9 mouse cellular contexts compared by ENCODE assay signal in the genomic region with DNA sequence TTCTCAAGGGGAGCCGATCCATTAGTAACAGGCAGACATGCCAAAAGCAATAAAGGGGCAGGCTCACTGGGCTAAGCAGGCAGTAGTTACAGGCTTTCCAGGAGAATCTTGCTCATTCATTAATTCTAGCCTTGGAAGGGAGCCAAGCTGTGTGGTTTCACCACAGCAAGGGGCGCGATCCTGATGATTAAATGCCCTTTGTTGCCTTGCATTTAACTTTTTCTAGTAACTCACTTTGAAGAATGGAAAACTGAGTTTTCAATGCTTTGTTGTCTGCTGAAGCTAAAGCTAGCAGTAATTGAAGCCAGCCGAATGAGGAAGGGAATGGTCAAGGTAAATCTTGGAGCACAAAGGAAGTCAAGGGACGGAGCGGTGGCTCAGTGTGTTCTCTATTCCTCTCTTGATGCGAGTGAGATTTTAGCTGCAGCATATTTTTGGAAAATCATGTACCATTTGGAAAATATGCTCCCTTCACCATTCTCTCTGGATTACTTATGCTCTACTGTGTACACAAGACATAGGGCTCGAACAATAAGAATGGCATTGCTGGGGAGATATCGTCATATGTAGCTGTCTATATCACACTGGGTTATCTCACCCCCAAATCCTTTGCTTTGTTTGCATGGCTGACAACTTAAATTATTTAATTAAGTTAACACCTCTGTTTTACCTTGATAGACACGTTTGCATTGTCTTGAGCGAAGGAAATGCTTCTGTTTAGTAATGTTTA.
DNase-seq lines count a peak whose midpoint lies in the region; ATAC-seq and TF ChIP-seq lines count a peak whose summit lies in the region.
"Had no signal": no experiment of that assay in that cellular context is flagged by ENCODE, and none has a peak within 500 bp of the region (broad histone marks: within the 10 kb centered on the region; RNA-seq: fewer than 3 reads in every experiment).

No protein-coding gene starts in this region.

- H3K9ac ChIP-seq in hindbrain, postnatal 0 days (replicated peaks; ENCODE audit: low read length), result no peak overlapping the region
- H3K9ac ChIP-seq in midbrain, embryonic 16.5 days (ENCODE audit: low read depth, low read length), result no peak overlapping the region

- 60% methylated on average over 11 of the region's 11 CpGs for WGBS in embryonic facial prominence, embryonic 10.5 days
- 24% methylated on average over 11 of the region's 11 CpGs for WGBS in hindbrain, postnatal 0 days
- 24% methylated on average over 11 of the region's 11 CpGs for WGBS in midbrain, embryonic 16.5 days

- peak; percentile 77 for ATAC-seq in hindbrain, postnatal 0 days
- ATAC-seq in midbrain, embryonic 16.5 days, result peak; percentile 93

- H3K9me3 ChIP-seq in embryonic facial prominence, embryonic 10.5 days, result no peaks in the 10 kb centered on the region
- H3K9me3 ChIP-seq in hindbrain, postnatal 0 days (ENCODE audit: low read length), result no peaks in the 10 kb centered on the region
- no peaks in the 10 kb centered on the region for H3K9me3 ChIP-seq in midbrain, embryonic 16.5 days (replicated peaks; ENCODE audit: control insufficient read depth, low read length, poor library complexity, severe bottlenecking)

- H3K4me3 ChIP-seq in embryonic facial prominence, embryonic 10.5 days, result no peak overlapping the region
- H3K4me3 ChIP-seq in hindbrain, postnatal 0 days (ENCODE audit: low read length), result no peak overlapping the region
- no peak overlapping the region; the same call in 1 of the 2 replicates for H3K4me3 ChIP-seq in midbrain, embryonic 16.5 days (ENCODE audit: low read depth, low read length)

- peak overlapping the region; percentile 80 for H3K27ac ChIP-seq in embryonic facial prominence, embryonic 10.5 days (replicated peaks)
- no peak overlapping the region for H3K27ac ChIP-seq in hindbrain, postnatal 0 days
- H3K27ac ChIP-seq in midbrain, embryonic 16.5 days (ENCODE audit: low read length), result peak overlapping the region; percentile 23; the same call in 1 of the 2 replicates

- TF ChIP-seq CTCF in hindbrain, postnatal 0 days (IDR thresholded peaks at IDR 0.05; ENCODE audit: low read depth), result peak; percentile 20

- no peaks in the 10 kb centered on the region for H3K36me3 ChIP-seq in embryonic facial prominence, embryonic 10.5 days (replicated peaks)
- no peaks in the 10 kb centered on the region for H3K36me3 ChIP-seq in hindbrain, postnatal 0 days (ENCODE audit: insufficient read depth, low read length)
- H3K36me3 ChIP-seq in midbrain, embryonic 16.5 days (ENCODE audit: control insufficient read depth, insufficient read depth, low read length), result no peaks in the 10 kb centered on the region

- peak; percentile 10 to 37 for DNase-seq in adrenal gland, postnatal 36 days
- no peak for DNase-seq in adrenal gland, adult 8-10 months
- DNase-seq in embryonic facial prominence, embryonic 10.5 days (ENCODE audit: low spot score), result peak; percentile 60
- DNase-seq in hindbrain, postnatal 0 days (ENCODE audit: low spot score), result peak; percentile 84
- DNase-seq in urinary bladder, postnatal 10 days (ENCODE audit: low spot score), result no peak
- DNase-seq in T-cell, adult 2 months (ENCODE audit: low spot score), result no peak
- no peak for DNase-seq in right cerebral cortex, postnatal 4 days
- DNase-seq: heart, postnatal 36 days had no signal

- peak overlapping the region; percentile 46 for H3K4me2 ChIP-seq in hindbrain, postnatal 0 days (ENCODE audit: low read depth, low read length)
- peak overlapping the region; percentile 36 for H3K4me2 ChIP-seq in midbrain, embryonic 16.5 days (ENCODE audit: low read length)

- H3K4me1 ChIP-seq in embryonic facial prominence, embryonic 10.5 days, result peaks cover 18% of the 10 kb centered on the region
- no peaks in the 10 kb centered on the region for H3K4me1 ChIP-seq in hindbrain, postnatal 0 days (ENCODE audit: insufficient read depth, low read length)
- H3K4me1 ChIP-seq in midbrain, embryonic 16.5 days (ENCODE audit: control insufficient read depth, insufficient read depth, low read length), result peaks cover 8% of the 10 kb centered on the region

- H3K27me3 ChIP-seq in embryonic facial prominence, embryonic 10.5 days (replicated peaks; ENCODE audit: low read depth, poor library complexity, severe bottlenecking), result no peaks in the 10 kb centered on the region
- H3K27me3 ChIP-seq in hindbrain, postnatal 0 days (ENCODE audit: insufficient read depth, low read length), result no peaks in the 10 kb centered on the region
- no peaks in the 10 kb centered on the region for H3K27me3 ChIP-seq in midbrain, embryonic 16.5 days (ENCODE audit: control insufficient read depth, insufficient read depth, low read depth, low read length)

Comparison
In these comparisons a context has a peak if more than half of its experiments do, and no peak if none do; other contexts are left out.
1. DNase-seq: peak in adrenal gland, postnatal 36 days (2 of 2), embryonic facial prominence, embryonic 10.5 days (single experiment) and hindbrain, postnatal 0 days (single experiment); none in adrenal gland, adult 8-10 months (single experiment), urinary bladder, postnatal 10 days (single experiment), T-cell, adult 2 months (single experiment) and right cerebral cortex, postnatal 4 days (single experiment).